Mouse (Mus musculus): ENCODE measurements around the gene Zfp36. TPM values are rescaled to one million over a fixed set of nuclear protein-coding genes. Genes with fewer than 3 reads are reported as not detected.

Zfp36 gene
- total and polyA plus RNA-seq, 2 experiments from 2014 or later = 3.0 to 3.9 TPM

DNA sequence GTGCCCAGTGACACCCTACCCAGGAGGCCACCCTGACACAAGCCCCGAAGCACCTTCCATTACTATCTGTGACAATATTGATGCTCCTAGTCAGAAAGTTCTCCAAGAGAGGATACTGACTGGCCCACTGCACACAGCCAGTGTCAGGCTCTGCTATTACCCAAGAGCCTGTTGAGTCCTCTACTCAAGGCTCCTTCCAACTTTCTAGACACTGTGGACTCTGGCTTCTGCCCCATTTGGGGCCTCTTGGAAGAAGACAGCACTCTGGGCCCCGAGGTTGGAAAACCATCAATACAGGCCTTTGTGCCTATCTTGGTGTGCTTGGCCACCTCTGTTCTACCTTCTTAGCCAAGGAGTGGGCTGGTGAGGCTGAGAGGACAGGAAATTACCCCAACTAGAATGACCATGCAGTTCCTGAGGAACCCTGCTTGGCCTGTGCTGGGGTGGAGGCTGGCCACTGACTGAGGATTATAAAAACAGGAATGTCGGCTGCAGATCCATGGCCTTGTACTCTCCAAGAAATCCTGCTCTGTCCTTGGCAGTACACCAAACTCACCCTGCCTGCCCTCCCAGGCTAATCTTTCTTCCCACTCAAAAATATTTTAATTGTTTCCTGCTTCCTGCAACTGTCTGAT is 30.9 kb upstream of the Zfp36 start:
- DNase-seq (ENCODE audit: low spot score) = no peak
- Histone ChIP-seq H3K9ac (replicated peaks; ENCODE audit: low read length) (no peak overlapping the region), H3K27ac (no peak overlapping the region), H3K4me2 (ENCODE audit: low read depth, low read length) (no peak overlapping the region), H3K36me3 (ENCODE audit: insufficient read depth, low read length) (peaks cover 50% of the 10 kb centered on the region), H3K27me3 (ENCODE audit: insufficient read depth, low read length) (no peaks in the 10 kb centered on the region), H3K4me1 (ENCODE audit: insufficient read depth, low read length) (no peaks in the 10 kb centered on the region), H3K9me3 (ENCODE audit: low read length) (no peaks in the 10 kb centered on the region), H3K4me3 (ENCODE audit: low read length) (no peak overlapping the region)
- no peak for TF ChIP-seq CTCF (IDR thresholded peaks at IDR 0.05; ENCODE audit: low read depth)
- ATAC-seq = no peak
- WGBS = 82% methylated on average over 3 of the region's 3 CpGs

DNA sequence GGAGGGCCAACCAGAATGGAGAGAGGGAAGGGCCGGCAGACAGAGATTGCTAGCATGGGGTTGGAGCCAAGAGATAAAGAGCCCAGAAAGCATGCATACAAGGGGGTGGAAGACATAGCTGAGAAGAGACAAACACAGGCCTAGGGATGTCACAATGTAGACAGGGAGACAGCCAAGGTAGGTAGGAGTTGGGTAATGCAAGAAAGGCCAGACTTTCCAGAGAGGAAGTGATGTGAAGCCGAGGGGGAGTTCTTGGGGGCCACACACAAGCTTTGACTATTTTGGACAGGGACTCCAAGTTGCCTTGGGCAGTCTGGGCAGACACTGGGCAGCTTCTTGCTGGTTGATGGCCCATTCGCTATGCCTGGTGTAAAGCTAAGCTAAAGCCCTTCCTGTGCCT is 21.9 kb upstream of the Zfp36 start:
- Histone ChIP-seq H3K4me3 (ENCODE audit: low read length) (no peak overlapping the region), H3K9ac (replicated peaks; ENCODE audit: low read length) (no peak overlapping the region), H3K27ac (no peak overlapping the region), H3K27me3 (ENCODE audit: insufficient read depth, low read length) (no peaks in the 10 kb centered on the region), H3K4me2 (ENCODE audit: low read depth, low read length) (no peak overlapping the region), H3K9me3 (ENCODE audit: low read length) (no peaks in the 10 kb centered on the region), H3K4me1 (ENCODE audit: insufficient read depth, low read length) (no peaks in the 10 kb centered on the region), H3K36me3 (ENCODE audit: insufficient read depth, low read length) (peaks cover 87% of the 10 kb centered on the region)
- WGBS = 84% methylated on average over 3 of the region's 3 CpGs
- no peak for ATAC-seq
- no peak for DNase-seq (ENCODE audit: low spot score)
- no peak for TF ChIP-seq CTCF (IDR thresholded peaks at IDR 0.05; ENCODE audit: low read depth)

DNA sequence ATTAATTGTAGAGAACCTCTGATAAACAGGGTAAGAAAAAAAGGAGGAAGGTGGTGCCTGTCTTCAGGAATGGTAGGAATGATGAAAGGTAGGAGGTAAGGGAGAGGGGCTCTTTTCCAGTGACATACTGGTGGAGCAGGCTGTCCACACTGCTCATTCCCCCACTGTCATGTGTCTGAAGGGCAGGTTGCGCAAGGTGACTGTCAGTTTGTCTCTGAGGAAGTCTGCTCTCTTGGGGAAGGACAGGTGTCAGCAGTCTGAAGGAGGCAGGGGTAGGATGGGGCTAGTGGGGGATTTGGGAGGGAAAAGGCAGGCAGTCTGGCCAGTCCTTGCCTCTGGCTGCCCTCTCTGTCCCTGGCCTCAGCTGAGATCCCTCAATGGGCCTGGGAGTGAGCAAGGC is 21.0 kb upstream of the Zfp36 start:
- WGBS = 100% methylated on average over 1 of the region's 1 CpGs
- DNase-seq (ENCODE audit: low spot score) (no peak), ATAC-seq (no peak)
- Histone ChIP-seq H3K27me3 (ENCODE audit: insufficient read depth, low read length) (no peaks in the 10 kb centered on the region), H3K9me3 (ENCODE audit: low read length) (no peaks in the 10 kb centered on the region), H3K4me3 (ENCODE audit: low read length) (no peak overlapping the region), H3K27ac (no peak overlapping the region), H3K4me2 (ENCODE audit: low read depth, low read length) (no peak overlapping the region), H3K9ac (replicated peaks; ENCODE audit: low read length) (no peak overlapping the region), H3K4me1 (ENCODE audit: insufficient read depth, low read length) (no peaks in the 10 kb centered on the region), H3K36me3 (ENCODE audit: insufficient read depth, low read length) (peaks cover 86% of the 10 kb centered on the region)
- TF ChIP-seq CTCF (IDR thresholded peaks at IDR 0.05; ENCODE audit: low read depth) = no peak

DNA sequence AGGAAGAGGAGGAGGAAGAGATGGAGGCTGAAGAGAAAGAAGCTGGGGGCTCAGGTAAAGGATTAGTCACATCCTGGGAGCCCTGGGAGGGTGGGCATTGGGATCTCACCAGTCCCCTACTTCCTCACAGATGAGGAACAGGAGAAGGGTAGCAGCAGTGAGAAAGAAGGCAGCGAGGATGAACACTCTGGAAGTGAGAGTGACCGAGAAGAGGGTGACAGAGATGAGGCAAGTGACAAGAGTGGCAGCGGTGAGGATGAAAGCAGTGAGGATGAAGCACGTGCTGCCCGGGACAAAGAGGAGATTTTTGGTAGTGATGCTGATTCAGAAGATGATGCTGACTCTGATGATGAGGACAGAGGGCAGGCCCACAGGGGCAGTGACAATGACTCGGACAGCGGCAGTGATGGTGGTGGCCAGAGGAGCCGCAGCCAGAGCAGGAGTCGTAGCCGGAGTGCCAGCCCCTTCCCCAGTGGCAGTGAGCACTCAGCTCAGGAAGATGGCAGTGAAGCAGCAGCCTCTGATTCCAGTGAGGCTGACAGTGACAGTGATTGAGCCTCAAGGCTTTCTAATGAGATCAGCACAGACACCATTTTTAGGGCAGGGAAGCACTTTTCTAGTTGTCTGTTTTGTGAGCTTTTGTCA is 18.8 kb upstream of the Zfp36 start:
- WGBS = 84% methylated on average over 10 of the region's 10 CpGs
- no peak overlapping the region for H3K4me2 ChIP-seq (ENCODE audit: low read depth, low read length)
- DNase-seq (ENCODE audit: low spot score) (no peak), ATAC-seq (no peak)
- peaks cover 76% of the 10 kb centered on the region for H3K36me3 ChIP-seq (ENCODE audit: insufficient read depth, low read length)
- no peak overlapping the region for H3K9ac ChIP-seq (replicated peaks; ENCODE audit: low read length)
- no peak overlapping the region for H3K4me3 ChIP-seq (ENCODE audit: low read length)
- no peaks in the 10 kb centered on the region for H3K4me1 ChIP-seq (ENCODE audit: insufficient read depth, low read length)
- H3K27ac ChIP-seq = no peak overlapping the region
- no peak for TF ChIP-seq CTCF (IDR thresholded peaks at IDR 0.05; ENCODE audit: low read depth)
- no peaks in the 10 kb centered on the region for H3K9me3 ChIP-seq (ENCODE audit: low read length)
- no peaks in the 10 kb centered on the region for H3K27me3 ChIP-seq (ENCODE audit: insufficient read depth, low read length)

DNA sequence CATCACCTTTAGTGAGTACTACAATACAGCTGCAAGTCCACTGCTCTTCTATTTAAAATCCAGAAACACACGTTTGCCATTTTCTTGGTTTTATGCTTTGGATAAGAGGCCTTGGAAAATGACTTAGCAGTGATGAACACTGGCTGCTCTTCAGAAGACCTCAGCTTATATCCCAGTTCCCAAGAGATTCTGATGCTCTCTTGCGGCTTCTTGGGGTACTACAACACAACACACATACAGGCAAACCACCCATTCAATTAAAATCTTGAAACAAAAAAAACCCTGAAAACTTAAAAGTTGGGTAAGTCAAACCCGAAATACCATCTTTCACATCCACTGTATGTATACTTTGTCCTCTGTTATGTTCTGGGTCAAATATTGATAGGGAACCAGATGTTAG is 17.9 kb upstream of the Zfp36 start:
- no peak overlapping the region for H3K4me2 ChIP-seq (ENCODE audit: low read depth, low read length)
- H3K9me3 ChIP-seq (ENCODE audit: low read length) = no peaks in the 10 kb centered on the region
- H3K27ac ChIP-seq = no peak overlapping the region
- H3K4me3 ChIP-seq (ENCODE audit: low read length) = no peak overlapping the region
- H3K4me1 ChIP-seq (ENCODE audit: insufficient read depth, low read length) = peaks cover 3% of the 10 kb centered on the region; the same call in 1 of the 2 replicates
- 58% methylated on average over 3 of the region's 3 CpGs for whole genome bisulfite sequencing
- H3K9ac ChIP-seq (replicated peaks; ENCODE audit: low read length) = no peak overlapping the region
- DNase-seq (ENCODE audit: low spot score) (peak; percentile 69), ATAC-seq (no peak)
- H3K27me3 ChIP-seq (ENCODE audit: insufficient read depth, low read length) = no peaks in the 10 kb centered on the region
- peak; percentile 61 for TF ChIP-seq CTCF (IDR thresholded peaks at IDR 0.05; ENCODE audit: low read depth)
- H3K36me3 ChIP-seq (ENCODE audit: insufficient read depth, low read length) = peaks cover 67% of the 10 kb centered on the region

DNA sequence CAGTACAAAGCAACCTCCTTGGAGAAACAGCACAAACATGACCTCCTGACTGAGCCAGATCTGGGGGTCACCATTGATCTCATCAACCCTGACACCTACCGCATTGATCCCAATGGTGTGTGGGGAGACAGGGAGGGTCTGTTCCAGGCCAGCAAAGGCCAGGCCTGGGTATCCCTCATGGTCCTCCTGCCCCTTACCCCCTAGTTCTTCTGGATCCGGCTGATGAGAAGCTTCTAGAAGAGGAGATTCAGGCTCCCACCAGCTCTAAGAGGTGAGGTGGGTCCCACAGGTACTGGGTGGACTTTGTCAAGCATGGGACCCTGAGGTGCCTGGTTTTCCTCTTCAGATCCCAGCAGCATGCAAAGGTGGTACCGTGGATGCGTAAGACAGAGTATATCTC is 15.4 kb upstream of the Zfp36 start:
- no peaks in the 10 kb centered on the region for H3K9me3 ChIP-seq (ENCODE audit: low read length)
- no peak overlapping the region for H3K27ac ChIP-seq
- H3K4me2 ChIP-seq (ENCODE audit: low read depth, low read length) = no peak overlapping the region
- H3K4me3 ChIP-seq (ENCODE audit: low read length) = no peak overlapping the region
- H3K27me3 ChIP-seq (ENCODE audit: insufficient read depth, low read length) = no peaks in the 10 kb centered on the region
- ATAC-seq (no peak), DNase-seq (ENCODE audit: low spot score) (no peak)
- peaks cover 45% of the 10 kb centered on the region for H3K36me3 ChIP-seq (ENCODE audit: insufficient read depth, low read length)
- 95% methylated on average over 4 of the region's 4 CpGs for WGBS
- H3K9ac ChIP-seq (replicated peaks; ENCODE audit: low read length) = no peak overlapping the region
- TF ChIP-seq CTCF (IDR thresholded peaks at IDR 0.05; ENCODE audit: low read depth) = no peak
- peaks cover 8% of the 10 kb centered on the region; the same call in 1 of the 2 replicates for H3K4me1 ChIP-seq (ENCODE audit: insufficient read depth, low read length)

All from hindbrain, postnatal 0 days (tissue).